Mouse (Mus musculus) forebrain, embryonic 15.5 days (tissue): ENCODE data around the gene Ceacam1. TPM values are rescaled to one million over a fixed set of nuclear protein-coding genes. Genes with fewer than 3 reads are reported as not detected.
"Not testable (repeated sequence)": the region's sequence is repeated elsewhere in the genome, so short reads cannot be mapped to it uniquely, and the experiment has no call there.

Experiments
- ATAC-seq: fragments of 200-750 bp; cut with Nextera tagmentation; replicated peaks from 2 replicates; pipeline ENCODE4 v1.8.0; 2017; ENCODE audit warnings: mild to moderate bottlenecking, moderate TSS enrichment, moderate library complexity
- H3K27ac ChIP-seq: fragments of 300-500 bp; sonication (generic); replicated peaks from 2 replicates; pipeline ENCODE4 v1.5.1; 2015; ENCODE audit warnings: mild to moderate bottlenecking, inconsistent platforms
- H3K27me3 ChIP-seq: fragments of 300-500 bp; sonication (generic); 2 replicates; pipeline ENCODE4 v1.6.1; 2015; ENCODE audit warnings: inconsistent platforms
- H3K36me3 ChIP-seq: fragments of 300-500 bp; sonication (generic); 2 replicates; pipeline ENCODE4 v1.6.1; 2015; ENCODE audit warnings: mild to moderate bottlenecking, inconsistent platforms
- H3K4me1 ChIP-seq: fragments of 300-500 bp; sonication (generic); 2 replicates; pipeline ENCODE4 v1.6.1; 2015; ENCODE audit warnings: inconsistent platforms
- H3K4me2 ChIP-seq: fragments of 300-500 bp; sonication (generic); replicated peaks from 2 replicates; pipeline ENCODE4 v1.6.1; 2015; ENCODE audit warnings: mild to moderate bottlenecking, inconsistent platforms
- H3K4me3 ChIP-seq: fragments of 300-500 bp; sonication (generic); 2 replicates; pipeline ENCODE4 v1.5.1; 2015; ENCODE audit warnings: mild to moderate bottlenecking, inconsistent platforms
- H3K9ac ChIP-seq: fragments of 300-500 bp; sonication (generic); replicated peaks from 2 replicates; pipeline ENCODE4 v1.6.1; 2015; ENCODE audit warnings: mild to moderate bottlenecking, inconsistent platforms
- H3K9me3 ChIP-seq: fragments of 300-500 bp; sonication (generic); 2 replicates; pipeline ENCODE4 v1.6.1; 2016; ENCODE audit warnings: inconsistent platforms
- WGBS: fragments of 180-500 bp; shearing (Covaris S2); methylation state at CpG from one replicate; pipeline ENCODE4 v1.1.7; 2015; ENCODE audit warnings: mixed read lengths; 5-methylcytosine and 5-hydroxymethylcytosine counted together
- polyA plus RNA-seq: library from polyadenylated mRNA; unstranded; fragments of >200 nt; fragmentation: Nextera tagmentation; extraction: Ambion mirVana; gene quantifications from 2 replicates; pipeline ENCODE4 v1.2.1, GENCODE M21; 2015

The Ceacam1 gene
- polyA plus RNA-seq, 1 experiment from 2014 or later: 0.92 TPM

- H3K4me3 ChIP-seq, H3K36me3 ChIP-seq, H3K9me3 ChIP-seq, ATAC-seq, H3K4me2 ChIP-seq, H3K27ac ChIP-seq, H3K27me3 ChIP-seq, H3K4me1 ChIP-seq, H3K9ac ChIP-seq: not testable (repeated sequence)
- WGBS: 67% methylated on average over 2 of the region's 2 CpGs
Measured at GRCm38 (mm10) chr7:25477752-25478093, 320 bp upstream of the Ceacam1 start.

DNA sequence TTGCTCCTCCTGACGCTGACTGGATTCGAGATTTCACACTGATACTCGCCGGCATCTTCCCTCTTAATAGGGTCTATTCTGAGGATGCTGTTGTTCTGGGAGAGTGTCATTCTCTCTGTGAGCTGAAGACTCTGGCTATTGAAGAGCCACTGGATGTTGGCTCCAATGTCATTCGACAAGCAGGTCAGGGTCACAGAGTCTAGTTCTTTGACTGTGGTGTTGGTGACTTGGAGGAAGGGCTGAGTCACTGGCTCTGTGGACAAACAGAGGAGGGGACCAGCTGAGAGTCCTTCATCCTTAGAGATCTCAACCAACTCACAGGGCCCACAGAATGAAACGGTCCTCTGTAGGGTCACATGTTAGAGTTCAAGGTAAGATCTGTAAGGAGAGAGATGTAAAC, 5.6 kb downstream of the Ceacam1 start:
- not testable (repeated sequence) for ATAC-seq
- 82% methylated on average over 6 of the region's 6 CpGs for WGBS

DNA sequence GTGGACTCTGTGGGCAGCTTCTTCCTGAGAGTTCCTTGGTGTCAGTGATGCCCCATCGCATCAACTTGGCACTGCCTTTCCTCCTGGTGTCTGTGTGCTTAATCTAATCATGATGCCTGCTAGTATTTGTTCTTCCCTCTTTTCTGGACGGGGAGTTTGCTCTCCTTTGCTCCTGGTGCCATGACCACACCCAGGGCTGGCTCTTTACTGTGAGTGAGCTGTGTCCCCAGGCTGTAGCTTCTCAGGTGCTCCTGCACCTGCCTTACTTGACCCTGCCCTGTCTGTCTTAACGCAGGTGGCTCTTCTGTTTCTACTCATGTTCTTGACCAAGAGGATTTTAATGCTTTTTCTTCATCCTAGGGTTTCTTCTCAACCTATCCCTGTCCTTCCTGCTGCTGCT, 11.8 kb downstream of the Ceacam1 start:
- H3K4me2 ChIP-seq, H3K36me3 ChIP-seq, H3K4me1 ChIP-seq, ATAC-seq, H3K9me3 ChIP-seq, H3K27me3 ChIP-seq, H3K9ac ChIP-seq, H3K4me3 ChIP-seq, H3K27ac ChIP-seq: not testable (repeated sequence)
- WGBS: 84% methylated on average over 3 of the region's 3 CpGs

More for the DNA sequence above, 5.6 kb downstream of the Ceacam1 start:
- not testable (repeated sequence) for H3K9ac ChIP-seq, H3K27me3 ChIP-seq, H3K4me1 ChIP-seq, H3K4me3 ChIP-seq, H3K27ac ChIP-seq, H3K36me3 ChIP-seq, H3K9me3 ChIP-seq, H3K4me2 ChIP-seq

DNA sequence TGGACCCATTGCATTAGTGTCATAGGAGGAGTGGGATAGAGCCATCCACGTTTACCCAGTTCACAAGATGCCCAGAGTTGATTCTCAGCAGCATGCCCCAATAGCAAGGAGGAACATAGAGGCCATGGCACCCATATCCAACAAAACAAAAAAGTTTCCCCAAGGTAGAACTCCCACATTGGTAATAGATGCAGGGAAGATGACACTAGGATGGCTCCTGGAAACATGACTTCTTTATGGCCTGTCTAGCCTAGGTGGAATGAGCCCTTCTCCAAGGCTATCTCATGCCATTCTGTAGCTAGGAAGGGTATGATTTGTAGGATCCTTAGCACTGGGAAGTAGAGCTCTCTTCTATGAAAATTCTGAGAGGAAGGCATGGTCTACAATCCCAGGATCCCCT, 12.4 kb downstream of the Ceacam1 start:
- ATAC-seq: no peak
- H3K4me2 ChIP-seq: no peak overlapping the region
- no peaks in the 10 kb centered on the region for H3K36me3 ChIP-seq
- 0 out of 2 replicates have a peak, but pooled peaks cover 4% of the 10 kb centered on the region for H3K4me1 ChIP-seq
- H3K9ac ChIP-seq: no peak overlapping the region
- WGBS: 89% methylated on average over 1 of the region's 1 CpGs
- no peak overlapping the region for H3K27ac ChIP-seq
- H3K27me3 ChIP-seq: no peaks in the 10 kb centered on the region
- no peak overlapping the region for H3K4me3 ChIP-seq
- H3K9me3 ChIP-seq: no peaks in the 10 kb centered on the region

DNA sequence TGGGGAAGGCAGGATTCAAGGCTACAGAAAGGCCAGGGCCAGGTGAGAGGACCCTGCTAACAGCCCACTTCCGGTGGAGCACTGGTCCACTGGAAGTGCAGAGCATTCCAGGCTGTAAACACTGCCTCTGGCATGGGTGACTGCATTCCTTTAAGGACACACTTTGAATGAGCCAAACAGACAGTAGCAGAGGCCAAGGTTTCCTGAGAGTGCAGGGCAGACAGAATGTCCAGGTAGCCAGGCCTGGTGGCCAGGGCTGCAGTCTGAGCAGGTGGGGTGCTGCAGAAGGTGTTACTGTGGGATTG, 15.4 kb downstream of the Ceacam1 start:
- H3K27me3 ChIP-seq, H3K27ac ChIP-seq, H3K4me2 ChIP-seq, ATAC-seq, H3K9ac ChIP-seq, H3K9me3 ChIP-seq, H3K4me3 ChIP-seq, H3K4me1 ChIP-seq, H3K36me3 ChIP-seq: not testable (repeated sequence)
- no CpG with 5 or more reads among the region's 1 CpGs for WGBS

- 11% methylated on average over 4 of the region's 5 CpGs for WGBS
- H3K36me3 ChIP-seq, H3K27me3 ChIP-seq, H3K4me2 ChIP-seq, H3K4me1 ChIP-seq, H3K4me3 ChIP-seq, H3K9ac ChIP-seq, H3K9me3 ChIP-seq: not testable (repeated sequence)
- ATAC-seq: peak; percentile 96
- peak overlapping the region; percentile 72 for H3K27ac ChIP-seq
Measured at GRCm38 (mm10) chr7:25461336-25462032, 15.9 kb downstream of the Ceacam1 start.

GRCm38 (mm10) chr7:25452103-25452502, 25.3 kb downstream of the Ceacam1 start:
- ATAC-seq: no peak
- H3K27ac ChIP-seq: no peak overlapping the region
- H3K4me2 ChIP-seq: no peak overlapping the region
- no peak overlapping the region for H3K4me3 ChIP-seq
- H3K9ac ChIP-seq: no peak overlapping the region
- H3K27me3 ChIP-seq: no peaks in the 10 kb centered on the region
- no peaks in the 10 kb centered on the region for H3K4me1 ChIP-seq
- H3K36me3 ChIP-seq: no peaks in the 10 kb centered on the region
- no peaks in the 10 kb centered on the region for H3K9me3 ChIP-seq
- whole genome bisulfite sequencing: 86% methylated on average over 3 of the region's 3 CpGs

DNA sequence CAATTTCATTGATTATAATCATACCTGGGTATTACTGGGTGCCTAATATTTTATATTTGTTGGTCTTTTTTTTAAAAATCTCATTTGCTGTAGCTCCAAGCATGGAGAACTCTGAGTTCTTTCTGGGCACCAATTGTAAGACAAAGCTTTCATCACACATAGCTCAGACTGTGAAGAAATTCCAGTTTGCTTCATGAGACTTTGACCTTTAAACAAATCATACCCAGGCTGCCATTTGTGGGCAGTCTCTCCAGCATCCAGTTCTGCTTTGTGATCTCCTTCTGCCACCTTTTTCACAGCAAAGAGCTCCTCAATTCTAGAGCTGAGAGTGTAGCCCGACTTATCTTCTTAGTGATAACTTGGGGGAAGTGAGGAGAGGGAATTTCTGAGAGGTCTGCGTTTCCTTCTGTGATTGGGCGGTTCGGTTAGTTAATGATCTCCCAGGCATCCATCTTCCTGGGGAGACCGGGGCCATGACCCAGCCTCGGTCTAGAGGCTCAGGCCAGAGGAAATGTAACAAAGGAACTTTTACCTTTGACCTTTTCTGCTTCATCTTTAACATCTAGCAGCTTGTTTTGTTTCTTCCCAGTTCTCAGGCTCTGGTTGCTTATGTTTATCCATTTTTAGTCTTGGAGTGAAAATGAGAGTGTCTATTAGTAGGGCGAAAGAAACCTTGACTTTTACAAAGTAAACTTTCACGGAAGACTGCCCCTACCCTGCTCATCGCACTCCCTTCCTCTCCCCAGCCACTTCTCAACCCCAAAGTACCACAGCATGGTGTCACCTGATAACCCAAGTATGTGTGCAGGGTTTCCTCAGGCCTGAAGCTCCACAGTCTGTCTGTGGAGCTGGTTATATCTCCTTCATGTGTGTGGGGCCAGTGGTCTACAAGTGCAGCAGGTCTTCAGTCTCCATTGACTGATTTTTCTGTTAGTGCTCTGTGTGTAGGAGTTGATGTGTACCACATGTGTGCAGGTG, 27.2 kb downstream of the Ceacam1 start:
- Histone ChIP-seq H3K27me3 (no peaks in the 10 kb centered on the region), H3K27ac (no peak overlapping the region), H3K4me2 (no peak overlapping the region), H3K9ac (no peak overlapping the region), H3K4me1 (no peaks in the 10 kb centered on the region), H3K9me3 (no peaks in the 10 kb centered on the region), H3K36me3 (no peaks in the 10 kb centered on the region), H3K4me3 (no peak overlapping the region)
- WGBS: 78% methylated on average over 9 of the region's 9 CpGs
- ATAC-seq: no peak

DNA sequence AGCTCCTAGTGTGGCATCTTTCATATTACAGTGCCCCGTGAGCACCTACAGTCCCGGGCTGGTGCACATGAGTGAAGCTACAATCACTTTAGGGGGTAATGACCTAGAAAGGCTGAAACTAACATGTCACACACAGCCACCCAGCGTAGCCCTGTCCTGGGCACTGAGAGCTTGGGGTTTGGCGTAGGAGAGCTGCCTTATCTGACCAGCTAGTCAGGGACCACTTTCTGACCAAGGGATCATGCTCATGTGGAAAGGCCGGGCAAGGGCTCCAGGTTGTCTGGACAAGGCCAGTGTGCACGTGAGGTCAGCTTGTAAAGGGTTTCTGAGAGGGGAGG, 36.6 kb downstream of the Ceacam1 start:
- Histone ChIP-seq H3K9ac (no peak overlapping the region), H3K27me3 (no peaks in the 10 kb centered on the region), H3K4me3 (no peak overlapping the region), H3K27ac (no peak overlapping the region), H3K4me1 (no peaks in the 10 kb centered on the region), H3K9me3 (no peaks in the 10 kb centered on the region), H3K4me2 (no peak overlapping the region), H3K36me3 (no peaks in the 10 kb centered on the region)
- no peak for ATAC-seq
- 87% methylated on average over 6 of the region's 6 CpGs for WGBS

DNA sequence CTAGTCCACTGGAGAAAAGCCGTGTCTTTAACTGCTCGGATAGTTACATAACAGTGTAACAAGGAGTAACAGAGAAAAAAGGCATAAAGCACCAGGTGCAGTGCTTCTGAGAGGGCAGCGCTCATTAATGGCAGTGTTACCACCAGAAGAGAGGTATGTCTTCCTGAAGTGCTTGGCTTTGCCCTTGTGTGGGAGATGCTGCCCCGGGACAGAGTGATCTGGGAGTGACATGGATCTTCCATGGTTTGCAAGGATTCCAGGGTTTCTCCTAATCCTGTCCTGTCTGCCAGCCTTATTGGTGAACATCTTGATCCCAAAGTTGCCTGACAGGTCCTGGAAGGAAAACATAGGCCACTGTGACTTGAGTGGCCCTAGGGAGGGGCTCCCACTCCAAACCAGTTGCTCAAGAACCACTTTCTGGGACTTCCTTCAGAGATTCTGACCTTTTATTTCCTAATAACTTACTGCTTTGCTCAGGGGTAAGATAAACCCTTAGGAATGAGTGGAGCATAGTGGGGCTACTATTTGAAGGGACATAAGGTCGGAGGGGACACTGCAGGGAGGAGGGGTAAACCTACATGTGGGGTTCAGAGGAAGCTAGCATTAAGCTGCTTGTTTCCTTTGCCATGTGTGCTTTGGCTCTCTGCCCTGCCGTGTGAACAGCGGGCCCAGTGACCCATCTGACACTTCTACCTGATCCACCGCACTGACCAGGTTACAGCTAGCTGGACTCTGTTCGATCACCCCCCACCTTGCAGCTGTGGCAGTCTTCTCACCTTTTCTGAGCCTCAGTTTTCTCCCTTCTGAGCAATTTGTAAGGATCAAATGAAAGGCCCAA, 37.2 kb downstream of the Ceacam1 start:
- Histone ChIP-seq H3K4me3 (no peak overlapping the region), H3K27me3 (no peaks in the 10 kb centered on the region), H3K9ac (no peak overlapping the region), H3K36me3 (no peaks in the 10 kb centered on the region), H3K9me3 (no peaks in the 10 kb centered on the region), H3K4me1 (no peaks in the 10 kb centered on the region), H3K27ac (no peak overlapping the region), H3K4me2 (no peak overlapping the region)
- 88% methylated on average over 9 of the region's 9 CpGs for WGBS
- ATAC-seq: no peak

GRCm38 (mm10) chr7:25439124-25439822, 38.1 kb downstream of the Ceacam1 start:
- H3K4me2 ChIP-seq: no peak overlapping the region
- H3K9me3 ChIP-seq: no peaks in the 10 kb centered on the region
- H3K4me1 ChIP-seq: no peaks in the 10 kb centered on the region
- ATAC-seq: no peak
- no peak overlapping the region for H3K4me3 ChIP-seq
- H3K36me3 ChIP-seq: no peaks in the 10 kb centered on the region
- no peak overlapping the region for H3K9ac ChIP-seq
- H3K27ac ChIP-seq: no peak overlapping the region
- WGBS: 78% methylated on average over 8 of the region's 8 CpGs
- no peaks in the 10 kb centered on the region for H3K27me3 ChIP-seq

GRCm38 (mm10) chr7:25436704-25437103, 40.7 kb downstream of the Ceacam1 start:
- Histone ChIP-seq H3K9me3 (no peaks in the 10 kb centered on the region), H3K4me2 (no peak overlapping the region), H3K4me1 (peaks cover 5% of the 10 kb centered on the region; the same call in 1 of the 2 replicates), H3K9ac (no peak overlapping the region), H3K36me3 (no peaks in the 10 kb centered on the region), H3K27ac (no peak overlapping the region), H3K4me3 (no peak overlapping the region), H3K27me3 (no peaks in the 10 kb centered on the region)
- WGBS: 90% methylated on average over 2 of the region's 2 CpGs
- ATAC-seq: no peak
